Mouse (Mus musculus): ENCODE measurements around the gene Foxb1.

Gene Foxb1

GRCm38 (mm10) chr9:69756456-69756855 is 4.3 kb downstream of the Foxb1 start:
- no peak for DNase-seq (ENCODE audit: low spot score)

GRCm38 (mm10) chr9:69756041-69756440 is 4.7 kb downstream of the Foxb1 start:
- DNase-seq (ENCODE audit: low spot score): no peak

GRCm38 (mm10) chr9:69755157-69755556 is 5.6 kb downstream of the Foxb1 start:
- no peak for DNase-seq (ENCODE audit: low spot score)

GRCm38 (mm10) chr9:69754712-69755111 is 6.0 kb downstream of the Foxb1 start:
- no peak for DNase-seq (ENCODE audit: low spot score)

GRCm38 (mm10) chr9:69754291-69754690 is 6.4 kb downstream of the Foxb1 start:
- DNase-seq (ENCODE audit: low spot score): no peak

- DNase-seq (ENCODE audit: low spot score): no peak
These were observed 12.8 kb downstream of the Foxb1 start for GRCm38 (mm10) chr9:69747971-69748370.

- no peak for DNase-seq (ENCODE audit: low spot score)
These were observed 32.0 kb downstream of the Foxb1 start for GRCm38 (mm10) chr9:69728736-69729135.

- no peak for DNase-seq (ENCODE audit: low spot score)
These were observed 42.3 kb downstream of the Foxb1 start for GRCm38 (mm10) chr9:69718431-69718830.

GRCm38 (mm10) chr9:69716364-69716763 is 44.4 kb downstream of the Foxb1 start:
- no peak for DNase-seq (ENCODE audit: low spot score)

GRCm38 (mm10) chr9:69715445-69715844 is 45.3 kb downstream of the Foxb1 start:
- DNase-seq (ENCODE audit: low spot score): no peak

GRCm38 (mm10) chr9:69714346-69714745 is 46.4 kb downstream of the Foxb1 start:
- DNase-seq (ENCODE audit: low spot score): no peak

- DNase-seq (ENCODE audit: low spot score): no peak
These were observed 47.0 kb downstream of the Foxb1 start for GRCm38 (mm10) chr9:69713577-69714327.

- no peak for DNase-seq (ENCODE audit: low spot score)
These were observed 47.8 kb downstream of the Foxb1 start for GRCm38 (mm10) chr9:69712714-69713525.

Measured in adipocyte (in vitro differentiated cells).